Mouse (Mus musculus) c-Kit-positive CD71-positive TER-119-negative erythroid progenitor cells, embryonic 14.5 days (primary cell): ENCODE data around the gene Bub1.
A peak's percentile ranks its signal among the peaks of the same experiment; 100 is the strongest.

ENCODE experiments used
- DNase-seq: peaks from one replicate; pipeline ENCODE4 v3.0.0-alpha.2; 2013; ENCODE audit warnings: low read depth

Bub1 gene

GRCm38 (mm10) chr2:127831401-127832102 is at the start of gene Bub1:
Gene Bub1, minus strand, starts transcription at chr2:127831865.
- DNase-seq: peak; percentile 80

- no peak for DNase-seq
Measured at GRCm38 (mm10) chr2:127881063-127881462, 49.4 kb upstream of the Bub1 start.

- no peak for DNase-seq
Measured at GRCm38 (mm10) chr2:127864381-127864780, 32.7 kb upstream of the Bub1 start.

- DNase-seq: no peak
Measured at GRCm38 (mm10) chr2:127854332-127854991, 22.8 kb upstream of the Bub1 start.

GRCm38 (mm10) chr2:127850371-127850770 is 18.7 kb upstream of the Bub1 start:
- DNase-seq: no peak

- DNase-seq: no peak
Measured at GRCm38 (mm10) chr2:127846571-127846970, 14.9 kb upstream of the Bub1 start.

- no peak for DNase-seq
Measured at GRCm38 (mm10) chr2:127846008-127846407, 14.3 kb upstream of the Bub1 start.

GRCm38 (mm10) chr2:127845346-127845982 is 13.8 kb upstream of the Bub1 start:
- DNase-seq: no peak

GRCm38 (mm10) chr2:127842421-127842820 is 10.8 kb upstream of the Bub1 start:
- DNase-seq: no peak

- no peak for DNase-seq
Measured at GRCm38 (mm10) chr2:127841402-127841801, 9.7 kb upstream of the Bub1 start.

- DNase-seq: no peak
Measured at GRCm38 (mm10) chr2:127839425-127839824, 7.8 kb upstream of the Bub1 start.

- no peak for DNase-seq
Measured at GRCm38 (mm10) chr2:127838576-127838975, 6.9 kb upstream of the Bub1 start, which contains the start of gene Acoxl. Gene Acoxl, plus strand, starts transcription at chr2:127838876.

GRCm38 (mm10) chr2:127832833-127833190 is 1.1 kb upstream of the Bub1 start:
- peak; percentile 68 for DNase-seq

GRCm38 (mm10) chr2:127832103-127832832 is 603 bp upstream of the Bub1 start:
- no peak for DNase-seq

- DNase-seq: peak; percentile 86
Measured at GRCm38 (mm10) chr2:127791919-127792603, 39.6 kb downstream of the Bub1 start, which contains the start of gene Mtln. Gene Mtln, minus strand, starts transcription at chr2:127792488.

- no peak for DNase-seq
Measured at GRCm38 (mm10) chr2:127789651-127790270, 41.9 kb downstream of the Bub1 start.

GRCm38 (mm10) chr2:127789138-127789537 is 42.5 kb downstream of the Bub1 start:
- no peak for DNase-seq

- peak; percentile 74 for DNase-seq
Measured at GRCm38 (mm10) chr2:127788440-127789116, 43.1 kb downstream of the Bub1 start, which contains the start of gene Nphp1. Gene Nphp1, minus strand, starts transcription at chr2:127788897.

GRCm38 (mm10) chr2:127787226-127787625 is 44.4 kb downstream of the Bub1 start:
- DNase-seq: no peak

- no peak for DNase-seq
Measured at GRCm38 (mm10) chr2:127778451-127778850, 53.2 kb downstream of the Bub1 start.

- DNase-seq: no peak
Measured at GRCm38 (mm10) chr2:127775013-127775412, 56.7 kb downstream of the Bub1 start.
